Mouse (Mus musculus) thymus, adult 18-20 months (tissue): ENCODE results near the gene Mag.
"Not testable (repeated sequence)": the region's sequence is repeated elsewhere in the genome, so short reads cannot be mapped to it uniquely, and the experiment has no call there.

Source experiments
- DNase-seq, 2 experiments: peaks; one replicate each; pipeline ENCODE4 v3.0.0; 2022; ENCODE audit warnings: mixed read lengths in 2 of 2

Gene Mag

DNA sequence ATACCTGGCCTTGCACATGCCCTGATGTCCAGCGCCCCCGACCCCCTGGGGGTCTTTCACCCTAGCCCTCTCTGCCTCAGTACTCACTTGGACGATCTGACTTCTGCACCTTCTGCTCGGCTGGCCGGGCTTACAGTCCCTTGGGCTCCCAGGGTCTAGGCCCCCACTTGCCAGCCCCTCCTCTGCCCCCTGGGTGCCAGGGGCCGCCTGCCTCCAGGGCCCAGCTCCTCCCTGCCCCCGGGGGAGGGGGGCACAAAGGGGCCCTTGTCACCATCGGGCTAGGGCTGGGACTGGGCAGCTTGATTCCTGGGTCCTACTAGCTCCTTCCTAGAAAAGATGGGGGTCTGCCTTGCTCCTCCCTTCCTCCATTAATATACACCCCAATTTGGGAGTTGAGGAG is at the start of gene Mag:
Gene Mag (minus strand): TSS at position 142 of the 400 bp plus-strand sequence.
- DNase-seq: no peak

DNA sequence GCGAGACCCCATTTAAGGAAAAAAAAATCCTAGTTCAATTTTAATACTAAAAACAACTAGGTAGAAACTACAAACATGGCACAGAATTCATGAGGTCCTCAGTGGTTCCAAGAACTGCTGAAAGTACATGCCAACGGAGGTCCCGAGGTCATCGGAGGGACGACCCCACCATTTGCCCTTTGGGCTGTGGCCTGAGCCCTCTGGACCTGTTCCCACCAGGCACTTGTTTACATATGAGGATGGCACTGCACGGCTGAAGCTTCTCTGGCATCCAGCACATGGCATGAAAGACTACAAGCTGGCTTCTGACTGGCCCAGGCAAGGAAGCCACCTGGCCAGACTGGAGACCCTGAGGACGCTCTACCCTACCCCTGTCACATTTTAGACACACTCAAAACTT is 49.7 kb upstream of the Mag start:
- DNase-seq: no peak

DNA sequence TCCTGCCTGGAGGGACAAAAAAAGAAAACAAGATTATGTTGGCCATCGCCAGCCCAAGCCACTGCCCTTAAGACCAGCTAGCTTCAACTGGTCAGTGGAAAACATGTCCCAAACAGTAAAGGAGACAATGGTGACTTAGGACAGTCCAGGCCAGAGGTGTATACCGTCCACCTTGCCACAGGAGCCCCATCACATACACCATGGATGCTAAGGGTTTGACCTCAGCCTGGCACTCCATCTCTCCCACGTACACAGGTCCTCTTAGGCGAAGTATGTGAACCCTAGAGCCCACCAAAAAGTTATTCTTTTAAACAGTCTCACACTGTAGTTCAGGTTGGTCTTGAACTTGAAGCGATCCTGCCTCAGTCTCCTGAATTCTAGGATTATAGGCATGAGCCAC is 48.2 kb upstream of the Mag start:
- DNase-seq: no peak

DNA sequence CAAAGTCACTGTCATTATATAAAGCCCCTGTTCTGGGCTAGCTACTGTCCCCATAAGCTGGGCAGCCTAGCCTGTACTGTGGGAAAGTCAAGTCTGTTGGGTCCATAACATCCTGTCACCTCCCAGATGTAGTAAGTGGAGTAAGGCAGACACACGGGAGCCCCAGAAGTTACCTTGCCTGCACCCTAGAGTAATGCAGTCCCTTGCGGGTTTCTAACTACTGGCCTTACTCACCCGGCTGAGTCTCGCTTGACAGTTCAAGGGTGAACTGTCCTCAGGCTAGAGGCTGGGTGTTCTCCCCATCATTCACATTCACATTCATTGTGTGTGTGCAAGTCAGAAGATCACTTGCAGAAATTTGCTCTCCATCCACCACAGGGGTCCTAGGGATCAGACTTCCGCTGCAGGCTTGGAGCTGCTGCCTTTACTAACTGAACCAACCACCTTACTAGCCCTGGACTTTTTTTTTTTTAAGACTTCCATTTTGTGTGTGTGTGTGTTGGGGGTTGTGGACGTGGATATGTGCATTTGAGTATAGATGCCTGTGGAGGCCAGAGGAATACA is 45.2 kb upstream of the Mag start:
- no peak for DNase-seq

DNA sequence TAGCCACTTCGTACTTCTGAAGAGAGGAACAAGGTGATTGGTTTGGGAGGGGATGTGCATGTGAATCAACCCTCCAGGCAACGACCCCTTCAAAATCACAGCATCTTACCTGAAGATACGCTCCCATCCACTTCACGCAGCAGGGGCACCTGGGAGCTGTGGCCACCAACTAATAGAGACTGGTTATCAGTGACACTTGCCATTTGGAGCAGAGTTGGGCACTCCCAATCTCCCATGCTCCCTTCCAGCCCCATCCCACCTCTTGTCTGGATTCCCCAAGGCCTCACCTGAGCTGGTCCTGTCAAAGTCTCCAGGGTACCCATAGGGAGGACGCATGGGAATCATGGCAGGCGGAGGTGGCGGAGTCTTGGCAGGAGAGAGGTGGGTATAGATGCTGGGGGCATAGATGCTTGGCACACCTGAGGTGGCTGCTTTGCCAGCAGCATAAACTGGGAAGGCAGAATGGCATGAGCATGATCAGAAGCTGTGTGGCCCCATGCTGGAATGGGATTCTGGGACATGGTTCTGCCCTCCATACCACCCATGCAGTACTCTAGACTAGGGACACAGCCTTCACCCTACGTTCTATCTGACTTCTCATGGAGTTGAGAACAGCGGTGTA is 44.3 kb upstream of the Mag start:
- no peak for DNase-seq

DNA sequence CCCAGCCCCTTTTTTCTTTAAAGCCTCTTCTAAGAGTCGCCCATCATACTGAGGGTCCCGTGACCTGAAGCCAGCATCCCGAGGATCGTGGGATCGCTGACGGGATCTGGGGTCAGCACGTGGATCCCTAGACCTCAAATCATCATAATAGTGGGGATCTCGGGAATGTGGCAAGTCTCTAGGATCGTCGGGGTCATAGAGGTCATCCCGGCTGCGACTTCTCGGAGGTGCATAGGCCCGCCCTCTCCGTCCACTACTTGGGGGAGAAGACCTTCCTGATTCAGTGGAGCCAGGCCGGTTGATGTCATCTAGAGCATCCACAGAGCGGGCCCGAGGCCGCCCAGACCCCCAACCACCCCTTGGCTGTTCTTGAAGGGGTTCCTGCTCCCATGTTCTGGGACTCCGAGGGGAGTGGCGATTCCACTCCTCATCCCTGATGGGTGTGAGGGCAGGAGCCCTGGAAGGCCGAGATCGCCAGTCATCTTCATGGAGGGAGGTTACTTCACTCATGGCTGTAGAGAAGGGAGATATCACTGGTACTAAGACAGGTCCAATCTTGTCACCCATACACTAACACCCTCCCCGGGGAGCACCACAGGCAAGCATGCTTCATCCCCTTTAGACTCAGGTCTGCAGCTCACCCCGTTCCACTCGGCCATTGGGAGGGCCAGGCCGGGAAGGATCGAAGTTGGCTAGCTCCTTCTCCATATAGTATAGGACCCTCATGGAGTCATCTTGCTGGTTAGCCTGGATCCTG is 43.6 kb upstream of the Mag start:
- DNase-seq: peak; percentile 16 to 38

DNA sequence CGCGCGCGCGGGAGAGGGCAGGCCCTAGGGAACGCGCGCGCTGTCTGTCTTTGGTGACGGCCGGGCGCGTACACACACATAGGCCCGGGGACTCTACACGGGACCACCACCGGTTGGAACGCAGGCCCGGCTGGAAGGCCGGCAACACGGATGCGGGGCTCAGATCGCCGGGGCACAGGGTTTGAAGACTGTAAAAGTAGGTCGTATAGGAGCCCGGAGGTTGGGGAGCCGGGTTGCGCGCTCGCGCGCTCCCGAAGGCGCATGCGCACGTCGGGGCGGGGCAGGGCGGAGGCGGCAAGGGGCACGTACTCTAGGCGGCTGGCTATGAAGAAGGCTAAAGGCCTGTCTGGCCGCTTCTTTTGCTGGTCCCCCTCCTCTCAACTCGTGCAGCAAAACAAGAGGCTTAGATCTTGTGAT is 42.7 kb upstream of the Mag start:
- peak; percentile 84 to 88 for DNase-seq

DNA sequence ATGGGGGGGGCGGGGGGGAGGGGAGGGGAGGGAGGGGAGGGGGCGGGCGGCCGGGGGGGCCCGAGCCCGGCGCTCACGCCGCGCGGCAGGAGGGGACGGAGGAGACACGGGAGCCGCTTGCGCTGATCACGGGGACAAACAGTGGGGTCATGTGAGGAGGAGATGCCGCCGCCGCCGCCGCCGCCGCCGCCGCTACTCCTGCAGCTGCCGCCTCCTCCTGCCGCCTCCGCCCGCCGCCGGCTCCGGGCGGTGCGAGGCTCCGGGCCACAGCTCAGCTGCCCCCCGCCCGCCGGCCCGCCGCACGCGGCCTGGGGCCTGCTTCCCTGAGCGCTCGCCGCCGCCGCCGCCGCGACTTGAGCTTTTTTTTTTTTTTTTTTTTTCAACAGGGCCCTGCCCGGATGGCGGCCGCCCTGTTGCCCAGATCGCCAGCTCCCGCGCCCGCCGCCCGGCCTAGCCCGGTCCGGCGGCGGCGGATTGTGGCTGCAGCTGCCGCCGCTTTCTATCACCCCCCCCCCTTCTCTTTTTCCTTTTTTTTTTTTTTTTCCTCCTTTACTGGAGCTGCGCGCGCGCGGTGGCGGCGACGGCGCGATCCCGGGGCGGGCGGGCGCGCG is 42.2 kb upstream of the Mag start, which contains the start of gene Usf2:
Gene Usf2 (minus strand): TSS at position 48 of the 611 bp plus-strand sequence.
- DNase-seq: peak; percentile 61 to 65

DNA sequence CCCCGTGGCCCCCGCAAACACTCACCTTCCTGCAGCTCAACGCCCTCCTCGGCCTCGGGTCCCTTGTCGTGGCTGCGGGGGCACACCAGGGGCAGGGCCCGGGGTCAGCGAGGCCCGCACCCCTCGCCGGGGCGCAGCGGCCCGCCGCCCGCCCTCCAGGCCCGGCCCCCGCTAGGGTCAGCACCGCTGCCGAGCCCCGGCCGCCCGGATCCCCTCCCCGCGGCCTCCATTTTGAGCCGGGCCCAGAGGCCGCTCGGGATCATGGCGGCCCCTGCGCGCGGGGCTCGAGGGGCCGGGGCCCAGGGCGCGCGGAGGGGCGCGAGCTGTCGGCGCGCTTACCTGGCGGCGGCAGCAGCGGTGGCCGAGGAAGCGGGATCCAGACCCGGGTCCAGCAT is 41.7 kb upstream of the Mag start:
- peak in 1 of 2 experiments; percentile 33 for DNase-seq

DNA sequence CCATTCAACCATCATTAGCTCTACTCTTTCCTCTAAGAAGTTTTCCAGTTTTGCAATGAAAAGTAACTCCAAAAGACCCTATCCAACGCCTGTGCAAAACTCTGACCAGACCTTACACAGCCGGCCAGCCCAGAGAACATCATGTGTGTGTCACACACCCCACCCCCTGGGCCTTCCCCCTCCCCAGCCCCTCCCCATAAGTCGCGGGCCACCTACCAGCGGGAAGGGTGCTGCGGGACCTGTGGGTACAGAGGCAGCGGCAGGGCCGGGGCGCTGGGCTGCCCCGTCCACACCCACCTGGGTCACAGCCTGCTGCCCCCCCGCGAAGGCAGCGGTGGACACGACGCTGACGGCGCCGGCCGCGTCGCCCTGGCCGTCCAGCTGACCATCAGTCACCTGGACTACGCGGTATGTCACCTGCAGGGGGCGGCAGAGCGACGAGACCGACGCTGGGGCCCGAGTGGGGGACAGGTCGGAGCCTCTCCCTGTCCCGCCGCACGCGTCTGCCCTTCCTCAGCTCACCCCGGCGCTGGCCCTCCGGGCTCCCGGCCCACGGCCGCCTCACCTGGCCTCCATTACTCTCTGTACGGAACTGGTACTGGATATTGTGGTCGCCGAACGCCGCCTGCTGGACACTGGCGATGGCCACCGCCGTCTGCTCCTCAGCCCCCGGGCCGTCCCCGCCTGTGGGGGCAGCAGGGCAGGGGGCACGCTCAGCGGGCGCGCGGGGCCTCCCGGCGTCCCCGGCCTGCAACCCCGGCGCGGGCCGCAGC is 41.1 kb upstream of the Mag start:
- peak; percentile 70 to 79 for DNase-seq

DNA sequence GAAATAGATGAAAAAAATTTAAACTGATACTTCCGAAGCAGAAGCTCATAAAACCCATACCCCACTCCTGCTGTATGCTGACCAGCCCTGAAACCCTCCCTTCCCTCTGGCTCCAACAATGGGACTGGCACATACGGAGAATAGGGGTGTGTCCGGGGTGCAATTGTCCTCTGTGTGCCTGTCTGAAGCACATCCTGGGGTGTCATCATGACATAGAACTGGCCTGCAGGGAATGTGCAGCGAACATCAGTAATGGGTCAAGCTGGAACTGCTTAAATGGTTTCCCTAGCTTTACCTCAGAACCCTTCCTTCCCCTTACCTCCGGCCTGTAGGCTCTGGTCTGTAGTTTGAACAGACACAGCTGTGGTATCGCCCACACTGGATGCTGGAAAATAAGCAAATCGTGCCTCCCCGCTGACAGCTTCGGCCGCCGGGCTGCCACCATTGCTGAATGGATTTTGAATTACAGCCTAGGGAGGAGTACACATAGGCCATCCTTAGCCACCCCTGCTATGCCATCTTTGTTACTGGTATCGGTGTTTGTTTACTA is 40.4 kb upstream of the Mag start:
- no peak for DNase-seq

DNA sequence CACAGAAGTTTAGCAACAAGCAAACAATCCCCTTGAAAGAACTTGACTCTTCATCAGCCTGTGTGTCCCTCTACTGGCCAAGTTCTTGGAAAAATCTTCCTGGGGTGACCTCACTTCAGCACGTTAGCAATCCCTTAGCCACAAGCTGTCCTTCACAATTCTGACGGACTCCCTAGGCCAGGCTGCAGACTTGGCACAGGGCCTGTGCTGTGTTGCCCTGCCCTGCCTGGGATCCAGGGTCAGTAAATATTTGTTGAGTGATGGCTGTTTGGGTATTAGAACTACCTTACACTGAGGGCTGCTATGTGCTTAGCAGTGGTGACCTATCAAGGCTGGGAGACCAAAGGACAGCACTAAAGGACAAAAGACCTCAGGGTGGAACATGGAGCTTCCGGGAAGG is 39.4 kb upstream of the Mag start:
- no peak for DNase-seq

DNA sequence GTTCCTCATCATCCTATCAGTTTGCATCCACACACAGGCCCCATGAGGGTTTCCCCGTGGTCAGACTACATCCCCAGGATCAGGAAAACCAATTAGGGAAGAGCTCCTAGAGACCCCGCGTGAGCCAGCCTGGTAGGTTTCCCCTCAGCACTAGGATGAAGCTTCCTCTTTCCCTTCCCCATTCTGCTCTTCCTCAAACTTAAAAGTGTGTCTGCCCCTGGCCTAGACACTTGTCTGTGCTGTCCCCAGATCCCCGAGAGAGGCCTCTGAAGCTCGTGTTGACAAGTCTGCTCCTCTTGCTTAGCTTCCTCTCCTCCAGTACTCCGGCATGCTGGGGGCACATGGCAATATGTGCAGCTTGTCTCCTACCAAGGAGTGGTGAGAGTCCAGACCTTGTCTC is 38.8 kb upstream of the Mag start:
- no peak for DNase-seq

DNA sequence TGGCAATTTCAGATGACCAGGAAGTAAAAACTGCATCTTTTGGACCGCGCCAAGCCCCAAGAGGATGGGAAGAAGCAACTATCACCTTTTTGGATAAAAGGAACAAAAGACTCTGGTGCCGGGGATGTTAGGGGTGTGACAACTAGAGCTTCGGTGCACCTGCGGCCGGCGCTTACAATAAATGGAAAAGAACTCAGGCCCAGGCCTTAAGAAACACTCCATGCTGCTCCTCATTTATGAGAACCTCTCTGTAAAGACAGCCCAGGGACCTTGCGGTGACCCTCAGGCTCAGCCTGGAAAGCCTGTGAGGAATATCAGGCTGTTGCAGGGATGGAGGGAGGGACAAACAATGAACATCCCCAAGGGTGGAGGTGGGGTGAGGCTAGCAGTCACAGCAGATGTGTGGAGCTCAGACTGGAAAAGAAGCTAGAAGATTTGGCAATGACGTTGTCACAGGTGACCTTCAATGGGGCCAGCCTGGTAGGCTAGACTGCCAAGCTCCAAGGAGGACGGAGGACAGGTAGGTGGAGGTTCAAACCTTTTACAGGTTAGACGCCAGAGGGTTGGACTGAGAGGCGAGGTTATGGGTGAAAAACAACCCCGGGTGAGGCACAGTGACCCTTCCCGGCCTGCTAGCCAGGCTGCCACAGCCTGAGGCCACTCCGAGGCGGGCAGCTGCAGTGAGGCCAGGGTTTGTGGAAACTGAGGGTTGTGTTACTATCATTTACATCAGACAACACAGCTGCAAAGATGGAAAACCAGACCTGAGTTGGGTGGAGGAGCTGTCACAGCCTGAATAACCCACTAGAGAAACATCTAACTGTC is 38.0 kb upstream of the Mag start:
- DNase-seq: no peak

DNA sequence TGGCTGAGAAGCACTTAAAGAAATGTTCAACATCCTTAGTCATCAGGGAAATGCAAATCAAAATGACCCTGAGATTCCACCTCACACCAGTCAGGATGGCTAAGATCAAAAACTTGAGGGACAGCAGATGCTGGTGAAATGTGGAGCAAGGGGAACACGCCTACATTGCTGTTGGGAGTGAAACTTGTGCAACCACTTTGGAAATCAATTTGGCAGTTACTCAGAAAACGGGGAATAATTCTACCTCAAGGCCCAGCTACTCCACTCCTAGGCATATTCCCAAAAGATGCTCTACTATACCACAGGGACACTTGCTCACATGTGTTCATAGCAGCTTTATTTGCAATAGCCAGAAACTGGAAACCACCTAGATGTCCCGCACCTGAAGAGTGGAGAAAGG is 35.2 kb upstream of the Mag start:
- DNase-seq: not testable (repeated sequence)

DNA sequence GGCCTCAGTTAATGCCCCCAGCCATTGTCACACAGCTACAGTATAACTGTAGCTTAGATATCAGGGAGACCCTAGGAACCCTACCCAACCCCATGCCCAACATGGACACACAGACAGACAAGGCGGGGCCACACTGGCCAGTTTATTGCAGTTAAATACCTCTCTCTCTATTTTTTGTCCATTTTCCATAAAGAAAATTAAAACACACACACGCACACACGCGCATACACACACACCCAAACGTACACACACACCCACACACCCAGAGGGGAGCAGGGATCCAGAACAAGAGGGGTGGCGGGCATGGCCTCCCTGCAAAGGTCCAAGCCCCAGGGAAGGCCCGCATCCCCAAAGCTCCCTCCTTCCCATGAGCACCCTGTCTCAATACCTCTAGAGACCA is 31.2 kb upstream of the Mag start:
- DNase-seq: no peak

DNA sequence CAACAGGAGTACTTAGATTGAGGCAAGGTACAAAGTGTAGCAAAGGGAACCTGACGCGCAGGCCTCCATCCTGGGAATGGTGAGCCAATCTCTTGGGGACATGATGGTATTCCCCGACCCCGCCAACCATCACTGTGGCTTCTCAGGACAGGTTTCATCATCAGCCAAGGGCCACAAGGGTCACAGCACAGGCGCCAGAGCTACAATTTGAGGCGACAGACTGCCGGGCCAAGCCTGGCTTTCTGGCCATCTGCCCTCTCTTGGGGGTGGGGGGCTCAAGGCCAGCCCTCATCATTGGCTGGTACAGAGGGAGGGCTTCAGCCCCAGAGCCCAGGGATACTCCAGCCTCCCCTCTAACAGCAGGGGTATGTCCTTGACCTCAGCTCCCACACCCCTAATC is 30.8 kb upstream of the Mag start:
- not testable (repeated sequence) for DNase-seq

DNA sequence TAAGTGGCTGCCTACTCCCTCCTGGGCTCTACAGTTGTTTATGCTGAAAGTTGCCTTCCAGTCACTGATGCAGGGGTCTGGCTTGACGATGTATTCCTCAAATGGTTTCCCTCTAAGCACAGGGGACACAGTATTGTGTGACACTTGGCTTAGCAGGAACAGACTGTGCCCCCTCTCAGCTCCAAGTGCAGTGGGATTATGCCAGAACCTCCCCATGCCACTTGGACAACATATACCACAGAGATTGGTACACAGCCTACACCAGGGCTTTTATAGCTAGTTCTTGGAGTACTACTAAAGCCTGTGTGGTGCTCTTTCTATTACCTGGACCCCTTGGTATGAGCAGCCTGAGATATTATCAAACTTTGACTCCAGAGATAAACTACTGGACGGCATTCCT is 30.0 kb upstream of the Mag start:
- DNase-seq: not testable (repeated sequence)

DNA sequence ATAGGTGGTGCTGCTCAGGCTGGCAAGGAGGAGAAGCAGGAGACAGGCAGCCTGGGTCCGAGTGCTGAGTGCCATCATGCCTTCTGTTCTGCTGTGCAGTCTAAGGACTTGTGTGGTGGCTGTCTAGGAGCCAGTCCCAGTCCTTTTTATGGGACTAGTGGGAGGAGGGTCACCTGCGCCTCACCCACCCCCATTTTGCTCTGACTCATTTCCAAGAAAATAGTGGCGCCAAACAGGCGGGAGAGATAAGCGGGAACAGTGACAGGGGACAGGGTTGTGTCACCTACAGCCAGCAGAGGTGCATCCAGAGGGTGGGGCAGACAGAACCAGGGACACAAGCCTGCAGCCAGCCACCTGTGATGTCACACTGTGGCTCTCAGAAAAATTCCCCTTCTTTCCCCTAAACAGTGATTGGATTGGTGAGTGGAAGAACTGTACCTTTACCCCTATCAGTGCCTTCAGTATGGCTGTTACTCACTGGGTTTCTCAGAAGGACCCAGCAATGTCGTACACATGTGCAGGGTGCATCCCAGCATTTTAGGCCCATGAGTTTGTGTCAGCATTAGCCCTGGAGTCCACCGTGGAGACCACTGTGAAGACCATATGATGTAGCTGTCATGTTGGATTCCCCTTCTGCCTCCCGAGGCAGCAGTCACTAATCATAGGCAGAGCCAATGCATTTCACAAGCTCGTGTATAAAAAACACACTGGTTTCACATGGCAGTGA is 29.4 kb upstream of the Mag start, which contains the start of gene Hamp:
Gene Hamp (minus strand): TSS at position 124 of the 727 bp plus-strand sequence.
- no peak for DNase-seq

DNA sequence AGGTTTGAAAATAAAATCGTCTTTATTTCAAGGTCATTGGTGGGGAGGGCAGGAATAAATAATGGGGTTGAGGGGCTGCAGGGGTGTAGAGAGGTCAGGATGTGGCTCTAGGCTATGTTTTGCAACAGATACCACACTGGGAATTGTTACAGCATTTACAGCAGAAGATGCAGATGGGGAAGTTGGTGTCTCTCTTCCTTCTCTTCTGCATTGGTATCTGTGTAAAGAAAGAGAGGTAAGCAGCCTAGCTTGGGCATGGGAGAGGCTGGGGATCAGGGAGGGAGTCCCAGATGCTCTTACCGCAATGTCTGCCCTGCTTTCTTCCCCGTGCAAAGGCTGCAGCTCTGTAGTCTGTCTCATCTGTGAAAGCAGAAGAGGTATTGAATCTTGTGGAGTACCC is 27.7 kb upstream of the Mag start:
- not testable (repeated sequence) for DNase-seq

DNA sequence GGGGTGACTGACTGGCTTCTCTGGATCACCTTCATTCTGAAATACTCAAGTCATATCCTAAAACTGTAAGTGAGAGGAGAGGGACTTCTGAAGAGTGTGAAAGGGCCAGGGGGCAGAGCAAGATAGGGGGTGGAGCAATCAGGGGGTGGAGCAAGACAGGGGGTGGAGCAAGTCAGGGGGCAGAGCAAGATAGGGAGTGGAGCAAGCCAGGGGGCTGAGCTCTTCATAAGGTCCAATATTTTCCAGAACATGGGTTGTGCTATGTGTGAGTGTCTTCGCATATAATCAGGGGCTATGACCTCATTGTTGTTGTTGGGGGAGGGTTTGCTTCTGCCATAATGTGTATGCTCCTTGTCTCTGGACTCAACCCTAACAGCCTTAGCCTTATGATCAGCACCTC is 25.4 kb upstream of the Mag start:
- not testable (repeated sequence) for DNase-seq
